Mouse (Mus musculus) ovary, adult 18-20 months (tissue): Measurements from ENCODE around the gene Aanat.
A peak's percentile ranks its signal among the peaks of the same experiment; 100 is the strongest.

ENCODE experiments used
- DNase-seq: peaks from one replicate; pipeline ENCODE4 v3.0.0; 2022; ENCODE audit warnings: low spot score, mixed read lengths

Gene Aanat

DNA sequence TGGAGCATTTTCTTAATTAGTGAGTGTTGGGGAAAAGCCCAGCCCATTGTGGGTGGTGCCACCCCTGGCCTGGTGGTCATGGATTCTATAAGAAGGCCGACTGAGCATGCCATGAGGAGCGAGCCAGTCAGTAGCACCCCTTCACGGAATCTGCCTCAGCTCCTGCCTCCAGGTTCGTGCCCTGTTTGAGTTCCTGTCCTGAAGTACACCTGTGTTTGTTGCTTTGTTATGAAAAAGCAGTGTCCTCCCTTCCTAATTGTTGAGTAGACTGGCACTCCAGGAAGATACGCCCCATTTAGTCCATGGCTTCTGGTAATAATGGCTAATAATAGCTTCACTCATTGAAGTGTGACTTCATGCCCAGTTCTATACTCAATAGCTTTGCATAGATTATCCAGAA is at the start of gene Aanat:
TSS of gene Aanat (plus strand) at position 123 of the 400 bp plus-strand sequence.
- DNase-seq: no peak

DNA sequence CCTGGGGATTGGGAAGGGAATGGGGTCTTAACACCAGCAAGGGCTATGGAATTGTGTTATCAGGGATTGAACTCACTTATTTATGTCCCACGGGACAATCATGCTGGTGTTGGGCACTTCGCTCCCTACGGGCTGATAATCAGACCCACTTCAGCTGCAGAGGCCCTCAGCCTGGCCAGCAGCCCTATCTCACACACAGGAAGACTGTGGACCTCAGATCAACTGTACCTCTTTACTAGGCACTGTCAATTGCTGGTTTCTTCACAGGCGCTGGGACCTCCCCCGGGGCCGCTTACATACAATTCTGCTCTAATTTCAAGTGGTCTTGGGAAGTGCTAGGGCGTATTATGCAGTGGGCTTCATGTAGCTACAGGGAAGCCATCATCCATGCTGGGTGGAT is 49.5 kb upstream of the Aanat start:
- no peak for DNase-seq

DNA sequence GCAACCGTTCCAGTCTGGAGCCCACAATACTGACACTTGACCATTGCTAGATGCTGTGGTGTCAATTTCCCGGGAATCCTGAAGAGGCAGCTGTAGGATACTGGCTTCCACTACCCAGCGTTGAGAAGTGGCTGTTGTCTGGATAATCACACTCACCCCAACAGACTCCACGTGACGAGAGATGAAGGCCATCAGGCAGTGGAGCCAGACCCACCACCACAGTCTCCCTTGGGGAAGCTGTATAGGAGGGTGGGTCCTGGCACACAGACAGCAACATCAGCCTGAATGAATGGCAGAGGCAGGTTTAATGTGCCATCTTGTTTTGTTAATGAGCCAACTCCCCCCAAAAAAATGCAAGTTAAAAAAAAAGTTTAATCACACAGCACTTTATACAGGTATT is 48.8 kb upstream of the Aanat start:
- DNase-seq: no peak

DNA sequence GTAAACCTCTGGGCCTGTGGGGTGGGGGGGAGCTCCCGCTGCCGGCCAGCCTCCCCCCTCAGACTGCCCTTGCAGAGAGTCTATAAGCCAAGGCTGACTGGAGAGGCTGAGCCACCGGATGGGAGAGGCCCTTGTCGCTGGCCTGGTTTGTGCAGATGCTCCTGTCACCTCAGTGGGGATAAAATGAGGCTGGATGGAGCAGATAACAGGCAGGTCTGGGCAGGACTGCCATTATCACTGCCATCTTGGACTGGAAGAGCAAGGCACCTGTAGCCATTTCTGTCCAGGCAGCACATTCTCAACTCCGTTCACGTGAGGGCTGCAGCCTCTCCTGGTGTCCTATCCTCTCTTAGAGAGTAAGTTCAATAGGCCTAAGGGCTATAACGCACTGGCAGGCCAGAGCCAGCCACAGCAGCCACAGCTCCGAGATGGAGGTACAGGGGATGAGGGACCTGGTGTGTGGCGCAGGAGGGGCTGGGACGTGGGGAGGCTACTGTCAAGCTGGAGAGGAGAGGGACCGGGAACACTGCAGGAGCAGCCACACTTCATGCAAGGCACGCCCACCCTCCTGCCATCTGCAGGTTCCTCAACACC is 48.0 kb upstream of the Aanat start:
- DNase-seq: no peak

DNA sequence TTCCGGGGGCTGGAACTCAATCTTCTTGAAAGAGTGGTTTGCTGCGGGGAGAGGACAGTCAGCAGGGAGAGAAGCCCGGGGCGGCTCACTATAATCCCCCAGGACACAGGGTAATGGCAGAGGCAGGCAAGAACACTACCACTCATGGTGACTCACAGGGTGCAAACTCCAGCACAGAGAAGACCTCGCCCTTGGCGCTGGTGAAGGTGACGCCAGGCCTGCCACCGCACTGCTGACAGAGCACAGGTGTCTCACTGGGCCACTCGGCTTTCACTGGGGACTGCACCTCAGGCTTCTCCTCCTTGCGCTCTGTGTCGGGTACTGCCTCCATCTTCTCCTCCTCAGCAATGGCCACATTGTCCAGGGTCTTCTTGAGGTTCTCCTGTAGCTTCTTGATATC is 45.0 kb upstream of the Aanat start:
- DNase-seq: no peak

DNA sequence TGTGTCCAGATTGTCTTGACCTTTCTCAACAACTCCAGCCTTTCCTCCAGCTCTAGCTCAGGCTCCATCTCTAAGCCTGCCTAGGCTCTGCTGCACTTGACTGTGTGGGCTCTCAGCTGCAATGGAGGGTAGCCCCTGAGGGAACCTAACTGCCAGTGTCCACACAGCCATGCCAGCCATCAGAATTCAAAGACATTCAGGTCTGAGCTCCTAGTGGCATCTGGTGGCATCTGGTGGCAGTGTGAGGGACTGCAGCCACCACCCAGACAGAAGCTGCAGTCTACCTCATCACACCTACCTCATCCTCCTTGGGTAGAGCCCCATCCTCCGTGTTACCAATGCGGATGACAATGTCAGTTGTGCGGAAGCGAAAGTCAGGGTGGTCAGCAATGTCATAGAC is 43.1 kb upstream of the Aanat start:
- DNase-seq: no peak

DNA sequence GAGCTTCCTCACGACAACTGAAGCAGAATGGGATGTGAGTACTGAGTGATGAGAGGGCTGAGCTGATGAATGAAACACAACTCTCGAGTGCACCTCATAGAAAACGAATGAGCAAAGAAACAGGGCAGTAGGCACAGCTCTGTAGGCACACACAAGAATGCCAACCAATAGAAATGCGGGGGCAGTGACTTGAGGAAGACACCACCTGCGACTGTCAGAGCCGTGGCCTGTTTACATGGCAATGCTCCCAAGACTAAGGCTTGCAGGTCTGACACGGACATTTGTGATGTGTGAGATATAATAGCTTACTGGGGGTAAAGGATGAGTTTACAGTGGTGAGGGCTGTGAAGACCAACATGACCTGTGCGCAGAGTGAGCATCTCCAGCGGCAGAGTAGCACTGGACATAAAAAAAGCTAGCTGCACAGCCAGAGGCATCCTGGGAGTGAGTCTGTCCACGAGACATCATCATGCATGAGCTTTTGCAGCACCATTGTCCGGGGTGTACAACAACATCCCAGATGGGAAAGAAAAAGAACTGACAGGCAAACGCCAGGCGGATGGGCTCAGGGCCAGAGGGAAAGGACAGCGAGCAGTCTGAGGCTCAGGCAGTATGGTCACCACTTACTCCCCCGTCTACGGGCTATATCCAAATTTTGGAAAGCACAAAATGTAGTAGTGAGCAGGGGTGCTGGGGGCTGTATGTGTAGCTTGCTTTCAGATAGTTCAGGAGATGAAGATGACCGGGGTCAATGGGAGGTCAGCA is 38.8 kb upstream of the Aanat start:
- DNase-seq: no peak

DNA sequence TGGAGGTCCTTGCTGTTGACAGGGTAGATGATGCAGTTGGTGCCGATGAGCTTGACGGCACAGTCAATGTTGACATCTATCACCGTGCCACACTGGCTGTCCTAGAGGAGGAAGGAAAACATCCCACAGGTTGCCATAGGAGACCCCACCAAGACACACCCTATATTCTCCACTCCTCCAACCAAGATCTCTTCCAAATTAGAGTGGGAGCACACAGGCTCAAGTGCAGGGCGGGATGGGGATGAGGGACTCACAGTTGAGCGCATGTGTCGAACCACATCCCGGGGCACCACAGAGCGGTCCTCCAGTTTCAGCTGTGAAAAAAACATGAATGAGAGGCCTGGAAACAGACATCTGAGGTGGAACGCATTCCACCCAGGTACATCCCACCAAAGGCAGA is 37.5 kb upstream of the Aanat start:
- no peak for DNase-seq

DNA sequence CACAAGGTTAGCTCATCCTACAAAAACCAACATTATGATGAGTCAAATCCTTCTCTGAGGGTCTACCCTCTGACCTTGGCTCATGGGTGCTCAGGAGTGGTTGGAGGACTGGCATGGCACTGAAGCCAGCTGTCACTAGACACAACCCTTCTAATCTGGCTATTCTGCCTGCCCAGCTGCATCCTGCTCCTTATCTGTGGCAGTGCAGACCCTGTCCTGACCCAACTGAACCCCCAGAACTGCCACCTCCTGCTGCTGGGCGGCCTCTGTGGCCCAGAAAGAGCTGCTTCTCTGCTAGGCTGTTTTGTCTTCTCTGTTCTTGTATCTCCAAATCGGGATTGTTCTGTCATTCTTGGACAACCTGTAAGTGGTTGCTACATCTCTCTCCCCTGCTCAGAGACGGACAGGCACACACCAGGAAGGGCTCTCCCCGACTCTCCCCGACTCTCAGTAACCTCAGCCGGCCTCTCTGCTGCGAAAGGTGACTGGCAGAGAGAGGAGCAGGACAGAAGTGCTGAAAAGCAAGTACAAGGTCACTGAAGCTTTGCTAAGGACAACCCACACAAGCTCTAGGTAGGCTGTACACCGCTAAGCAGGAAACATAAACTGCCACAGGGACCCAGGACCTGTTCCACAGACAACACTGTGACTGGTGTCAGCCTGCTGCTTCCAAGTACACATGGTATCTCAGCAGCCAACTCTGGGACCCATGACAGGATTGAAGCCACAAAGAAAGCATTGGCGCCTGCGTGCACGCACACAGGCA is 36.8 kb upstream of the Aanat start:
- no peak for DNase-seq

DNA sequence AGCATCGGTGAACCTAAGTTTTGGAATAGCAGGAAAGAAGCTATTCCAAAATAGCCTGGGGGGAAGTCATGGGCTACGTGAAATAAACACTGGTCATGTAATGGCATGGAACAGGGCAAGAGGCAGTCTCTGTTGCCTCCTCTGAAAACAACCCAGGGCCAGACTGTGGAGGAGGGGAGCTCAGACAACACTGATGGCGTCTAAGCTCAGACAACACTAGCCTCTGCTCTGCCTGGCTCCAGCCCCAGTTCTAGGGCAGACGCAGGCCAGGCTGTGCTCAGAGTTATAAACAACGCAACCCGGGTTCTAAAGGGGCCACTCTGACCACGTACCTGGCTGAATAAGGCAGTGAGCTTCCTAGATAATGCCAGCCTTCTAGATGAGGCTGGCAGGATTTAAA is 35.5 kb upstream of the Aanat start:
- peak; percentile 61 for DNase-seq

DNA sequence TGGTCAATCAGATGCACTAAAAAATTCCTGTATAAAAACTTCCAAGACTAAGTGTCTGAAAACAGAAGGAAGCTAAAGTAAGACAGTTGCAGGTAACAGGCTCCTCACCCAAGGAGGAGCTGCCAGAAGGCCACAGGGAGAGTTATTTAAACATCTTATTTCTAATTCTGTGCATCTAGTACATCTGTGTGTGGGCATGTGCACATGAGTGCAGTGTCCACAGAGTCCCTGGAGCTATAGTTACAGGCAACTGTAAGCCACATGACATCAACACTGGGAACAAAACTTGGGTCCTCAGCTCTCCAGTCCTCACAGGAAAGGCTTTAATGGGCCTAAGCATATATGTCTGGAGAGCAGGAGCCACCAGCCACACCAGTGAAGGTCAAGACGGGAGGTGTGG is 34.0 kb upstream of the Aanat start:
- no peak for DNase-seq

DNA sequence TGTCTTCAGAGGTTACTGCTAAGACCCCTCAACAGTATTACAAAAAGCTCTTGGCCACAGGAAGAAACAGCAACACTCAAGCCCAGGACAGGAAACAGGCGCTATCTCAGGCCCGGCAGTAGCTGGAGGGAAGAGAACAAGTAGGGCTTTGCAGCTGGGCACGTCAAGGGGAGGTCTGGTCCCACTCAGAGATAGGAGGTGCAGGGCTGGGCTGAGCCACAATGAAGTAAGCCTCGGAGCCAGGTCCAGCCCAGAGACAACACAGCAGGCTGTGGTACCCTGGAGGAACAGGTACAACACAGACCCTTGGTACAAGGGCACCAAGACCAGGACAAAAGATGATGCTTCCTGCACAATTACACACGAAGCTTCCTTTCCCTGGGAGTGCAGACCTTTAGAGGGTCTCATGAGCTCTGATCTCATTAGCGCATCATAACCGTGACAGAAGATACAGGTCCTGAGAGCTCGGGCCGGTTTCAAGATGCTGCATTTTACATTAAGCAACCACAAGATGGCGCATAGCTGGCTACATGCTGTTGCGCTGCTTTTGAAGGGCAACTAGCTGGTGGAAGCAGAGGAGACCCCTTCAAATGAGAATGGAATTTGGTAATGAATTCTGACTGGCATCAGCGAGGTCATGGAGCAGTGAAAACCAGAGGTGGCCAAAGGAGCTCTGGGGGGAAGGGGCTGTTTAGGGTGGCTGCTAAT is 31.9 kb upstream of the Aanat start:
- no peak for DNase-seq

DNA sequence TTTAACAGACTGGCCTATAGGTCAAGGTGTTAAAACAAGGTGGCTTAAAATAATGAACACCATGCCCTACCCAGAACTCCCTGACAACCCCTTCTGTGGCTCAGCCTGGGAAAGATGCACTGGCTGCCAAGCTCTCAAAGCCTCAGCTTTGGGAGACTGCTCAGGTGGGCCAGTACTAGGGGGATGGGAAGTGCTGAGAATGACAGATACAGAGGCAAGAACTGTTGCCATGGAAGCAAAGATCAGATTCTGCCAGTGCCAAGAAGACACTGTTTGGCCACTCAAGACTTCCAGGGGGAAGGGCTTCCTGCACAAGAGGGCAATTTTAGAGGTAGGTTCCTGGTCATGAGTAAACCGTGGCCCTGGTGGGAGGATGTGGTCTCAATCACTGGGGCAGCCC is 30.7 kb upstream of the Aanat start:
- DNase-seq: no peak

DNA sequence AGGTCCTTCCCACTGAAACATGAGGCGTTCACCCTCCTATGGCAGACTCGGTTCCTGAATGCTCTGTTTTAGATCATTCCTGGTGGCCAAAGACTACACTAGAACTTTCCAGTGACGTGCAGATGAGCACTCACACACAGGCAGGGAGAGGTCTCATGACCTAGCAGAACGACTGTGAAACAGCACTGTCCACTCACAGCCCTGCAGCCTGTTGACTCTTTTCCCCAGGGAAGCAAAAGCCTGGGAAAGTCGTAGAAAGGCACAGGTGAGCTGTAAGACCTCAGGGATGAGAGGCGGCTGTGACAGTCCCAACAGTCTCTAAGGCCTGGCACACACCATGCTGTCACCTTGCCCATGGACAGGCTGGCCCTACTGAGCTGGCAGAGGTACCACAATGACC is 29.9 kb upstream of the Aanat start:
- no peak for DNase-seq

DNA sequence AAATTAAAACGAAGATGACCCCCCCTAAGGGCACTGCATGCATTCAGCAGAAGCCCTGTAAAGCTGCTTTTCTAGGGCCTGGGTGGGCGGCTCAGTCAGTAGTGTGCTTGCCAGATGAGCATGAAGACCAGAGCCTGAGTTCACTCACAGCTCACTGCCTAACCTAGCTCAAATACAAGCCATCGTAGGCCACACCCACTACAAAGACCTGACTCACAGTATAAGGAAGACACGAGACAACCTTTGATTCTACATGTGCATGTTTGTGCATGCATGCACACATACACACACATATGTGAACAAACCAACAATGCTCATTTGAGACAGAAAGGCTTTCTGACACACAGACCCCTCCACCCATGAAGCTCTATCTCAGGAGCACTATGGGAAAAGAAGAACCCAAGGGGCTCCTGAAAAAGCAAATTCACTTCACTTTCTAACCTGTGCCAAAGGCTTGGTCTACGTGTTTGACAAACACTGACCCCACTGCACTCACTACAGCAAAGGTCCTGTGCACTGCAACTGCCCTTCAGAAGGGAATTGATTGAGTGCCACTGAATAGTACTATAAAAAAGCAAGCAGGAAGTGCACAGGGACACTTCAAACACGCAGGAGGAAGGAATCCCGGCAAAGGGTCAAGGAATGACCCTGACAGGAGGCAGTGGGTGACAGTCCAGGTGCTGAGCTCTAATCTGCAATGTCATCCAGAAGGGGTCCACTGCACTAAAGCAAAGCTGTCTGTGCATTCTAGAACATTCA is 20.8 kb upstream of the Aanat start:
- no peak for DNase-seq

DNA sequence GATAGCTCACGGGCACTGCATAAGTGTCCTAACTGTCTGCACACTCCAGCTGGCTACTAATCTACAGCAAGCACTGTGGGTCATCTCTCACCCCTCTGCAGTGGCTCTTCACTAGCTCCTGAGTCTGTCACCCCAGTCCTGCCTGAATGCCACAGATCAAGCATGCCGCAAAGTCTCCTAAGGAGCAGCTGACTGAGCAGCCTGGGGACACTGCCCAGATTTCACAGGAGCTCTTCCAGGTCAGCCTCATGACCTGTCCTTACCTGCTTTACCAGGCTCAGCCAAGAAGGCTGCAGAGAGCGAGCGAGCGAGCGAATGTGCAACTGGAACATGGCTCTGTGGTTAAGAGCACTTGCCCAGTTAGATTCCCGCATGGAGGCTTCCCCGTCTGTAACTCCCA is 18.7 kb upstream of the Aanat start:
- DNase-seq: no peak

DNA sequence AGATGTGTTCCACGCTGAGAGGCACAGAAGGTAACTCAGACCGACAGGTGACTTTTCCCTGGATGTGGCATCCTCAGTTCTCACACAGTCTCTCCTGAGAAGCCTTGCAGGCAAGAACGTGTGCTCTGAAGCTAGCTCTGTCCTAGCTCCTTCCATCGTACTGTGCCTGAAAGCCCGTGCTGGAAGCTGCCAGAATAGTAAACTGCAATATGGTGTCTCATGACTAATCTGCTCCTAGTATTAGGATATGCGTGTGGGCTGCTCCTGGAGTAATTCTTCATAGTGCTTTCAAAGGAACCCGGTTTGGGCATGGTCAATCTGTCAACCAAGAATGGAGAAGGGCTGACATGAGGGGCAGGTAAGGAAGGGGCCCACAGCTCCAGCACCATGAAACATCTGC is 15.4 kb upstream of the Aanat start:
- DNase-seq: no peak

DNA sequence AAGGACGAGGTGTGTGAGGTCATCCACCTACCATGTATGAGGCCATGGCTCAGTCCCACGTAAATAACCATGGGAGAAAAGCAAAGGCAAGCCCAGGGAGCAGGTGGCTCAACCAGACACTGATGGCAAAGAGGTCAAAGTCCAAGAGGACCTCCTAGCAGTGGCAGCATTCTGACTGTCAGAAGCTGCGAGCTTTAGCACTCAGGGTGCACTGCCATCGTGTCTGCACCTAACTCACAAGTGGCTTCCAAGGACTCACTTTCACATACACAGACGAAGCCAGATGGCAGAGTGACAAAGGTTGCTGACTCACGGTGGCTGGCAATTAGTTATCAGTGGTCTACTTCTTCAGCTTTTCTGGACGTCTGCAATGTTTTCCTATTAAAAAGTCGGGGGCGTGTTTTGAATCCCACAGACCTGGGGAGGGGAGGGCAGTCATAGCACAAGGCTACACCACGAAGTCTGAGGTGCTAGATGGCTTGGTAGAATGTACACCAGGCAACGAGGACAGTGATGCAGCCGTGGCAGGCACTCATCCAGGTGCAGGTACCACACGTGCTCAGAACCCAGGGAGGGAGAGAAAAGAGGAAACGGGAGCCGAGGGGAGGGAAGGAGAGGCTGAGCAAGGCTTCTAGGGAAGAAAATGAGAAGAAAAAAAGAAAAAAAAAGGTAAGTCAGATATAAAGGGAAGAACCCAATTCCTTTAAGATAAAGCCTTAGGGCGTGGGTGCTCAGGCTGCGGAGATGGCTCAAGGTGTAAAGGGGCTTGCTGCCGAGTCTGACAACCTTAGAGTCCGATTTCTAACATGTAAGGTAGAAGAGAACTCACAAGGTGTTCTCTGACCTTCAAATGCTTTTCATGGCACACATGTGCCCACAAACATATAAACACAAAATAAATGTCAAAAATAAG is 14.2 kb upstream of the Aanat start:
- DNase-seq: peak; percentile 60

DNA sequence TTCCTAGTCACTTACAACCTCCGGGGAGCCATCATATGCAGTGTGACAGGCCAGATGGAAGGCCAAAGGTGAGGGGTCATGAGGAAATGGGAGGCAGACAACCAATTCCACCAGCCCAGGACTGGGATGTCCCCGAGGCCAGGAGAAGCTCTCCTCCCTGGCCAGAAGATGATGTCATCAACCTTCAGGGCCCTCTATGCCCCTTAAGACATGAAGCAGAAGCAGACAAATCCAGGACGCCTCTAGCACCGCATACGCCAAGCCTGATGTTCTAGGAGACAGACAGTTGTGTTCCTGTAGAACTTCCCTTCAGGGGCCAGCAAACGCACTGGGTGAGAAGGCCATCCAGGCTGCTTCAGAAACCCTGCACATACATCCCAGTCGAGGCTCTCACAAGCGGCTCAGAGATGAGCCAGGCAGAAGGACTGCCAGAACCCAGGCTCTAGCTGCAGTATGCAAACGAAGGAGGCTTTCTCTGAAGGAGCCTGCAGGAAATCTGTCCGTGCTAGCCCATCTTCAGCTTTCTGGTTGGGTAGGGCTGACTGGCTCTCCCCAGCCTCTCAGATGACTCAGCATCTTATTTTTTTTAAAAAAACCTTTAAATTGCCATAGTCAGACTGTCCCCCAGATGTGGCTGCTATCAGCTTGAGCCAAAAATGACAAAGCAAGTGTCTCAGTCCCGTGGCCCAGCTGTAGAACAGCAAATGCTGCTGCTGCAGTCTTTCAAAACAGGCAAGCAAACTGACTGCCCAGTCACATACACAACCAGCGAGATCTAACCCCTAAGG is 13.3 kb upstream of the Aanat start:
- DNase-seq: no peak

DNA sequence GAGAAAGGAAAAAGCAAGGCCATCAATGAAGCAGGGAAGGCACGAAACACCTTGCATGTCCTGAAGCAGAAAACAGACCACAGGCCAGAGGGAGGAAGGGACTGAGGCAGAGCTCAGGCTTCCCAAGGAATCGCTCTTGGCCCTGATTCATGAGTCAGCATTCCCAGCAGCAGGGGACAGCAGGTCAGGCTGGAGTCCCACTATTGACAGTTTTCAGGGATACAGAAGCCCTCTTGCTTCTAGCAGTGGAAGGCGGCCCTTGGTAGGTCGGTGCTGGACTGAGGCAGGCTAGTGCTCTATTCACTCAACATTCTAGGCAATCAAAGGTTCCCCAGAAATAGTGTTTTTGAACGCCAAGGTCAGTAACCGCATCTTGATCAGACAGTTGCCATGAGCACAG is 11.7 kb upstream of the Aanat start:
- no peak for DNase-seq
